Mouse (Mus musculus): ENCODE measurements around the gene Fyn.

The Fyn gene

DNA sequence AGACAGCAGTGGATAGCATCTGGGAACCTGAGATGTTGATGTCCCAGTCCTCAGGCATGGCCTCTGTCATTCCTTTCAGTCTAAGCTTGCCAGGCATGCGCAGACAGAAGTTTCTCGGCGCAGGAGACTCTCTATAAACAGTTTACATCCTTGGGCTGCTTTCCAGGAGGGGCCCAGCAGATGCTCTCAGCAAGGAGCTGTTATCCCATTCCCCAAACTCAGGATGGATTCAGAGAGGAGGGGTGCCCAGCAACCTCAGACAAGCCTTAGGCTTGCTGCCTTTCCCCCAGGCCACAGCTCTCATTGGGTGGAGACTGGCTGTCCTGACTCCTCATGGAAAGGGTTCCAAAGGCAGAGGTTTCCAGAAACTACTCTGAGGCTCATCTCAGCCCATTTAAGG, 242.6 kb downstream of the Fyn start:
- DNase-seq (ENCODE audit: low spot score in 2 of 2), result no peak

DNA sequence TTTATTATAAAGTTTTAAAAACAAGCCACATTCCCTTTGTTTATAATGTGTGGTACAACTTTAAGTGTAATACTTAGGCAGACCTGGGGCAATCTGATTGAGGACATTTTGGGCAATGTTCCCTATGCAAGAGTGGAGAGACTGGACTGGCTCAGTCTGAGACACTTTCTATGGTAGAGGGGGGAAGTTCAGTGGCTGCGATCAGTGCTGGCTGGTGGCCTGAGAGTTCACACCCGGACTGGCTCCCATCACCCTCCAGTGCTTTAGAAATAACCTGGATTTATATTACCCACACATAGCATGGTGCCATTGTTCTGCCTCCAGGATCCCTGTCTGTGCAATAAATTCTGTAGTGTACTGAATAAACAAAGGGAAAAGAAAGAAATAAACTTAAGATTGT, 243.5 kb downstream of the Fyn start:
- DNase-seq (ENCODE audit: low spot score in 2 of 2), result no peak

DNA sequence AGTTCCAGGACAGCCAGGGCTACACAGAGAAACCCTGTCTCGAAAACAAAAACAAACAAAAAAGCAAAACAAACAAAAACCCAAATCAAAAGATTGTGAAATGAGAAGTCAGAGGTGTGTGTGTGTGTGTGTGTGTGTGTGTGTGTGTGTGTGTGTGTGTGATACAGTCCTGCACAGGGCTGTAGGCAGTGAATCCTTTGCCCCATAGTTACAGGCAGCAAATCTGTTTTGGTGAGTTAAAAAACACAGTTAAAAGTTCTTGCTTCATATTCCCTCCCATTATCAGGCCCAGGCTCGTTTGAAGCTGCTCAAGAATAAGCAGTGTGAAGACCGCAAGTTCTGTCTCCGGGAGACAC, 244.0 kb downstream of the Fyn start, which contains the start of gene Traf3ip2:
Gene Traf3ip2 (plus strand): TSS at position 302 of the 356 bp plus-strand sequence.
- no peak for DNase-seq (ENCODE audit: low spot score in 2 of 2)

DNA sequence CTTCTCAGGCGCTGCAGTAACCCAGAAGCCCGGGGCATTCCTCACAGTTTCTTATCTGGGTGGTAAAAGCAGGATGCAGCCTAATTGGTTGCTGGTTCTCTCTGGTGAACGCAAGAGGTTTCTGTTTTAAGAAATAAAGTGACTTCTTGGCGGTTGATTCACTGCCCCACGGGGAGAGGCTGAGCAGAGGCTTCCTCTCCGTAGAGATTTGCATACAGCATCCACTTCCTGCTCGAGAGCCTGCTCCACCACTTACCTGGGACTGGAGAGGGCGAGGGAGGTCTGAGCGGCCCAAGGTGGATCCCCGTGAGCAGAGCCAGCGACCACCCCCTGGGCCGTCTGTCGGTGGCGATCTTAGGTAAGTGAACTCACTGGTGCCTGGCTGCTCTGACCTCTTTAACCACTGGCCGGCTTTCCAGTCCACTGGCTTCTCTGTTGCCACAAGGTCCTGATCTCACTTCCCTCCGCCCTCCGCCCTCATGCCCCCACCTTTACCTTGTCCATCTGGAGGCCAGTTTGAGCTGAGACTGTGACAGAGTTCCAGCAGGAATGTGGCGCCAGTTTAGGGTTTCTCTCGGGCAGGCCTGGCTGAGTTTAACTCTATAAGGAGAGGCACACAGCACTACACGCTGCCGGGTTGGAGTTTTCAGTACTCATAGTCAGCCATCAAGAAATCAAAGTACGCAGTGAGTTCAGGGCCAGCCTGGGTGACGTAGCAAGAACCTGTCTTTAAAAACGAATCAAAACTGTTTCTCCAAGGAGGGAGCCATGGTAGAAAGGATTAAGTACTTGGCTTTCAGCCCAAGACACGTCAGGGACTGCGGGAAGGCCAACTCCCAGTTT, 244.6 kb downstream of the Fyn start:
- DNase-seq (ENCODE audit: low spot score in 2 of 2), result peak; percentile 75 to 79

DNA sequence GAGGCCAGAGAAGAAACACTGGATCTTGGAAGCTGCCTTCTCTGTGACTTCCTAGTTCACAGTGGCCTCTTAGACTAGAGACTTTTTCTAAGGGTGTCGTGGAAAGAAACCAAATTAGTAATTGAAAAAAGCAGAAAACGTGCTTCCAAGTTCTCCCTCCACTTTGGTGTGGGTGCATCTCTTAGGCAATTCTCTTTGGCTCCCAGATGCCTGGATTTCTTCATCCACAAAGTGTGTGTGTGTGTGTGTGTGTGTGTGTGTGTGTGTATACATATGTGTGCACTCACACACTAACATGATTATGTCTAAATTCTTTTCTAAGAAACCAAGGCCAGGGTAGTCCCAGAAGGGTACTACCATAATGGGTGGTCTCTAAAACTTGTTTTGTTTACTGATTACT, 245.3 kb downstream of the Fyn start:
- peak; percentile 56 to 64 for DNase-seq (ENCODE audit: low spot score in 2 of 2)

DNA sequence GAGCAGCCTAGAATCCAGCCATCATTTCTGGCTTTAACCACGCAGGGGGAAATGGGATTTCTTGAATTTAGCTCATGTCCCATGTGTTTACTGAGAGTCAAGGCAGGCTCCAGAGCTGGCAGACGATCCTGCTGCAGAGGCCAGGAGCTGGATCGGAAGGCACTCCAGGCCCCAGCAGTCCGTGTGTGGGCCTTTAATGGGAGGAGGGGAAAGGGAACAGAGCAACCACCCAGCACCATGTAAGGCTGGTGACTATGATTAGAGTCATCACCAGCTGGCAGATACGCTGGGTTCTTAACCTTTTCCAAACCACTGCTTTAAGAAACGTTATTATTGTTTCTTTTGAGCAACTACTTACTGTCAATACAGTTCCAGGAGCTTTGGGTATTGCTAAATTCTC, 246.0 kb downstream of the Fyn start:
- peak; percentile 89 to 90 for DNase-seq (ENCODE audit: low spot score in 2 of 2)

Data from heart, adult 9 months (tissue).